Mouse (Mus musculus): Measurements from ENCODE around the gene Gm20696. TPM values are rescaled to one million over a fixed set of nuclear protein-coding genes. Genes with fewer than 3 reads are reported as not detected.

The Gm20696 gene
- polyA plus RNA-seq, 1 experiment, result 5.7 TPM

GRCm38 (mm10) chr6:99452638-99453185 is 213.9 kb downstream of the Gm20696 start:
- peaks cover 4% of the 10 kb centered on the region; the same call in 1 of the 2 replicates for H3K4me1 ChIP-seq (ENCODE audit: control insufficient read depth, insufficient read depth, low read length)
- 57% methylated on average over 2 of the region's 2 CpGs for WGBS

GRCm38 (mm10) chr6:99451479-99451878 is 215.1 kb downstream of the Gm20696 start:
- H3K4me1 ChIP-seq (ENCODE audit: control insufficient read depth, insufficient read depth, low read length), result peaks cover 4% of the 10 kb centered on the region; the same call in 1 of the 2 replicates
- WGBS, result 35% methylated on average over 11 of the region's 11 CpGs
- H3K27ac ChIP-seq (ENCODE audit: control insufficient read depth, insufficient read depth, low read depth, low read length, poor library complexity), result no peak overlapping the region
- no peak for TF ChIP-seq POLR2A (IDR thresholded peaks at IDR 0.05; ENCODE audit: borderline replicate concordance, control insufficient read depth, low read depth, low read length)
- no peak for TF ChIP-seq CTCF (IDR thresholded peaks at IDR 0.05; ENCODE audit: control insufficient read depth, insufficient read depth, low read length)
- H3K4me3 ChIP-seq (replicated peaks; ENCODE audit: control insufficient read depth, low read depth, low read length), result no peak overlapping the region

More at GRCm38 (mm10) chr6:99452638-99453185, 213.9 kb downstream of the Gm20696 start:
- no peak overlapping the region for H3K27ac ChIP-seq (ENCODE audit: control insufficient read depth, insufficient read depth, low read depth, low read length, poor library complexity)
- peak; percentile 86 for TF ChIP-seq CTCF (IDR thresholded peaks at IDR 0.05; ENCODE audit: control insufficient read depth, insufficient read depth, low read length)
- TF ChIP-seq POLR2A (IDR thresholded peaks at IDR 0.05; ENCODE audit: borderline replicate concordance, control insufficient read depth, low read depth, low read length), result no peak
- no peak overlapping the region for H3K4me3 ChIP-seq (replicated peaks; ENCODE audit: control insufficient read depth, low read depth, low read length)

- TF ChIP-seq POLR2A (IDR thresholded peaks at IDR 0.05; ENCODE audit: borderline replicate concordance, control insufficient read depth, low read depth, low read length), result no peak
- no peak for TF ChIP-seq CTCF (IDR thresholded peaks at IDR 0.05; ENCODE audit: control insufficient read depth, insufficient read depth, low read length)
- WGBS, result 91% methylated on average over 4 of the region's 4 CpGs
- H3K27ac ChIP-seq (ENCODE audit: control insufficient read depth, insufficient read depth, low read depth, low read length, poor library complexity), result no peak overlapping the region
- peaks cover 3% of the 10 kb centered on the region; the same call in 1 of the 2 replicates for H3K4me1 ChIP-seq (ENCODE audit: control insufficient read depth, insufficient read depth, low read length)
- H3K4me3 ChIP-seq (replicated peaks; ENCODE audit: control insufficient read depth, low read depth, low read length), result no peak overlapping the region
Observed at GRCm38 (mm10) chr6:99447447-99447846, 219.2 kb downstream of the Gm20696 start.

GRCm38 (mm10) chr6:99446801-99447415 is 219.7 kb downstream of the Gm20696 start:
- Histone ChIP-seq H3K27ac (ENCODE audit: control insufficient read depth, insufficient read depth, low read depth, low read length, poor library complexity) (no peak overlapping the region), H3K4me3 (replicated peaks; ENCODE audit: control insufficient read depth, low read depth, low read length) (no peak overlapping the region), H3K4me1 (ENCODE audit: control insufficient read depth, insufficient read depth, low read length) (peaks cover 3% of the 10 kb centered on the region; the same call in 1 of the 2 replicates)
- no peak for TF ChIP-seq POLR2A (IDR thresholded peaks at IDR 0.05; ENCODE audit: borderline replicate concordance, control insufficient read depth, low read depth, low read length)
- TF ChIP-seq CTCF (IDR thresholded peaks at IDR 0.05; ENCODE audit: control insufficient read depth, insufficient read depth, low read length), result no peak
- WGBS, result 85% methylated on average over 12 of the region's 12 CpGs

GRCm38 (mm10) chr6:99443460-99443859 is 223.1 kb downstream of the Gm20696 start:
- H3K4me3 ChIP-seq (replicated peaks; ENCODE audit: control insufficient read depth, low read depth, low read length), result no peak overlapping the region
- TF ChIP-seq POLR2A (IDR thresholded peaks at IDR 0.05; ENCODE audit: borderline replicate concordance, control insufficient read depth, low read depth, low read length), result no peak
- H3K4me1 ChIP-seq (ENCODE audit: control insufficient read depth, insufficient read depth, low read length), result no peaks in the 10 kb centered on the region; the same call in 1 of the 2 replicates
- 63% methylated on average over 5 of the region's 5 CpGs for WGBS
- H3K27ac ChIP-seq (ENCODE audit: control insufficient read depth, insufficient read depth, low read depth, low read length, poor library complexity), result no peak overlapping the region

- no peak overlapping the region for H3K4me3 ChIP-seq (replicated peaks; ENCODE audit: control insufficient read depth, low read depth, low read length)
- TF ChIP-seq POLR2A (IDR thresholded peaks at IDR 0.05; ENCODE audit: borderline replicate concordance, control insufficient read depth, low read depth, low read length), result no peak
- TF ChIP-seq CTCF (IDR thresholded peaks at IDR 0.05; ENCODE audit: control insufficient read depth, insufficient read depth, low read length), result no peak
- H3K27ac ChIP-seq (ENCODE audit: control insufficient read depth, insufficient read depth, low read depth, low read length, poor library complexity), result 0 out of 2 replicates have a peak overlapping the region, but pooled peaks have one; percentile 8
- WGBS, result 68% methylated on average over 7 of the region's 7 CpGs
- H3K4me1 ChIP-seq (ENCODE audit: control insufficient read depth, insufficient read depth, low read length), result peaks cover under 1% of the 10 kb centered on the region; the same call in 1 of the 2 replicates
Observed at GRCm38 (mm10) chr6:99441100-99441499, 225.5 kb downstream of the Gm20696 start.

- peaks cover 1% of the 10 kb centered on the region; the same call in 1 of the 2 replicates for H3K4me1 ChIP-seq (ENCODE audit: control insufficient read depth, insufficient read depth, low read length)
Observed at GRCm38 (mm10) chr6:99440606-99441005, 226.0 kb downstream of the Gm20696 start.

GRCm38 (mm10) chr6:99439878-99440361 is 226.7 kb downstream of the Gm20696 start:
- H3K4me1 ChIP-seq (ENCODE audit: control insufficient read depth, insufficient read depth, low read length), result peaks cover 1% of the 10 kb centered on the region; the same call in 1 of the 2 replicates
- no peak overlapping the region for H3K4me3 ChIP-seq (replicated peaks; ENCODE audit: control insufficient read depth, low read depth, low read length)
- no peak for TF ChIP-seq POLR2A (IDR thresholded peaks at IDR 0.05; ENCODE audit: borderline replicate concordance, control insufficient read depth, low read depth, low read length)
- TF ChIP-seq CTCF (IDR thresholded peaks at IDR 0.05; ENCODE audit: control insufficient read depth, insufficient read depth, low read length), result no peak
- peak overlapping the region; percentile 34; the same call in 1 of the 2 replicates for H3K27ac ChIP-seq (ENCODE audit: control insufficient read depth, insufficient read depth, low read depth, low read length, poor library complexity)
- 66% methylated on average over 9 of the region's 9 CpGs for WGBS

More at GRCm38 (mm10) chr6:99440606-99441005, 226.0 kb downstream of the Gm20696 start:
- 66% methylated on average over 2 of the region's 2 CpGs for WGBS
- TF ChIP-seq POLR2A (IDR thresholded peaks at IDR 0.05; ENCODE audit: borderline replicate concordance, control insufficient read depth, low read depth, low read length) (no peak), CTCF (IDR thresholded peaks at IDR 0.05; ENCODE audit: control insufficient read depth, insufficient read depth, low read length) (no peak)
- no peak overlapping the region for H3K27ac ChIP-seq (ENCODE audit: control insufficient read depth, insufficient read depth, low read depth, low read length, poor library complexity)
- H3K4me3 ChIP-seq (replicated peaks; ENCODE audit: control insufficient read depth, low read depth, low read length), result no peak overlapping the region
